Mouse (Mus musculus) urinary bladder, adult 18-20 months (tissue): ENCODE results near the gene Ripor1.

ENCODE experiments used
- DNase-seq, 2 experiments: peaks; one replicate each; pipeline ENCODE4 v3.0.0; 2022; ENCODE audit warnings: low spot score in 2 of 2, mixed read lengths in 2 of 2

Ripor1 gene

GRCm38 (mm10) chr8:105606189-105607023, 1.4 kb downstream of the Ripor1 start:
- DNase-seq: peak; percentile 51 to 63

DNA sequence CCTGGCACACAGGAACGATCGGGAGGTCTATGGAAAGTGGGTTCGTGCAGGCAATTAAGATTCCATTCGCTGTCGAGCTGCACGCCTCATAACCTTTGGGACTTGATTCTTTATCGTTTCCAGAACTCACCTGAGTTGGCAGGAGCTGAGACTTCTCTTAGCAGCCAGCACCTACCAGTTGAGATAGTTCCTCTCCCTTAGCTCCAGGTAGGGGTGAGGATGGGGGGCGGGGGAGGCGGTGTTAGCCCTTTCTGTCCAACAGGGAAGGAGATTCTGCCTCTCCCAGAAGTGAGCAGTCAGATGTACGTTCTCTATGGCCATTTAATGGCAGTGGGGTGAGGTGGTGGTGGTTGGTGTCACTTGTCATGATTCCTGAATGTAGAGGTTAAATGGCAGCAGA, 2.0 kb downstream of the Ripor1 start:
- DNase-seq: no peak

GRCm38 (mm10) chr8:105607684-105608083, 2.6 kb downstream of the Ripor1 start:
- no peak for DNase-seq

GRCm38 (mm10) chr8:105609355-105609754, 4.3 kb downstream of the Ripor1 start:
- DNase-seq: no peak

DNA sequence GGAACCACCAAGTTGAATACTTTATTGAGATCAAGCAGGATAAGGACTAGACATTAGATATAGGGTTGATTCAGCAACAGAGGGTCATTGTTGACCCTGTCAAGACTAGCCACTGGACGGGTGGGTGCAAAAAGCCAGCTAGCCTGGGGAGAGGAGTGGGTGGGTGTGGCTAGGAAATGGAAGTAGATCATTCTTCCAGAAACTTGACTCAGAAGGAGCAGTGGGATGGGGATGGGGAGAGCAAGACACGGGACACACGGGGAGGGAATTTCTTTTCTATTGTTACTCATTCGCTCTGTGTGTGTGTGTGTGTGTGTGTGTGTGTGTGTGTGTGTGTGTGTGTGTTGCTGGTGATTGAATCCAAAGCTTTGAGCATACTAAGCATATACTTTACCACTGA, 4.7 kb downstream of the Ripor1 start:
- DNase-seq: no peak

DNA sequence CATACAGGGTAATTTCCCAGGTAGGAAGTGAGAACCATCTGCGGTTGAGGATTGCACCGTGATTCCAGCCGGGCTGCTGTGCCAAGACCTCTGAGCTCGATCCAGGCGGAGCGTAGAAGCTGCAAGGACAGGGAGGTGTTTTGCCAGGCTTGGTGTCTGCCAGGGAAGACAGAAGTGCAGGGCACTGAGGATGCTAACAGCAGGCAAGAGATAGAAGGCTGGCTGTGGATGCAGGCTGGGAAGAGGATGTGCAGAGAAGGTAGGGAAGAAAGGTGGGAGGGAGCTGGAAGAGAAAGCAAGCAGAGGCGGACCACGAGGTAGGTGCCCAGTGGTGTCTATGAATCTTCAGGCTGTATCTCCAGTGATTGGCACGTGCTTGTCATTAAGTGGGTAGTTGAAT, 6.8 kb downstream of the Ripor1 start:
- DNase-seq: no peak

- DNase-seq: peak; percentile 31 to 42
These were observed 8.0 kb downstream of the Ripor1 start for GRCm38 (mm10) chr8:105613037-105613436.

DNA sequence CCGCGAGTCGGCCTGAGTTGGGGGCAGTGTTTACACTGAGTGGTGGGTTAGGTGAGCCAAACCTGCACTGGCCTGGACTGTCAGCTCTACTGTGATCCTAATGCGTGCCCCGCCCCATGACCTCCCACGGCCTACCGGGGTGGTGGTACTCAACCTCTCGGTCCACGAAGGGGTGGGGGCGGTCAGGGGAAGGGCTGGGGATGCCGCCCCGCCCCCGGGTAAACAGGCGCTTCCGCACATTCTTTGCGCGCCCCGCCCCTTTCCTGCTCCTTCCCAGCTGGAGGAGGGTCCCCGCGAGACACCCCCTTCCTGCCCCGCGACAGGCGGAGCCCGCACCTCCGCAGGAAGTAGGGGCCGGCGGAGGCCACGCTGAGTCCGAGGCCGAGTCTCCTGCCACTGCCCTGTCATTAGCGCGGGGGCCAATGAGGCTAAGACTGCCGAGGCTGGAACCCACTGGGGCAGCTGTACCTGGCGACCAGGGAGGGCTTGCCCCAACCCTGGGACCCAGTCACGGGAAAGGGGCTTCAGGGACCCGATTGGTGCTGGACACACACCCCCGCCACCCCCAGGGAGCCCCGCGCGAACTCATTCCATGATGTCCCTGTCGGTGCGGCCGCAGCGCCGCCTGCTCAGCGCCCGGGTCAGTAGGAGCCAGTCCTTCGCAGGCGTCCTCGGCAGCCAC, 8.9 kb downstream of the Ripor1 start:
- DNase-seq: peak in 1 of 2 experiments; percentile 35

- no peak for DNase-seq
These were observed 10.9 kb downstream of the Ripor1 start for GRCm38 (mm10) chr8:105615942-105616341.

GRCm38 (mm10) chr8:105617451-105618278, 12.6 kb downstream of the Ripor1 start:
- no peak for DNase-seq

GRCm38 (mm10) chr8:105618279-105618634, 13.2 kb downstream of the Ripor1 start:
- no peak for DNase-seq

GRCm38 (mm10) chr8:105618892-105619591, 14.0 kb downstream of the Ripor1 start:
- DNase-seq: no peak

DNA sequence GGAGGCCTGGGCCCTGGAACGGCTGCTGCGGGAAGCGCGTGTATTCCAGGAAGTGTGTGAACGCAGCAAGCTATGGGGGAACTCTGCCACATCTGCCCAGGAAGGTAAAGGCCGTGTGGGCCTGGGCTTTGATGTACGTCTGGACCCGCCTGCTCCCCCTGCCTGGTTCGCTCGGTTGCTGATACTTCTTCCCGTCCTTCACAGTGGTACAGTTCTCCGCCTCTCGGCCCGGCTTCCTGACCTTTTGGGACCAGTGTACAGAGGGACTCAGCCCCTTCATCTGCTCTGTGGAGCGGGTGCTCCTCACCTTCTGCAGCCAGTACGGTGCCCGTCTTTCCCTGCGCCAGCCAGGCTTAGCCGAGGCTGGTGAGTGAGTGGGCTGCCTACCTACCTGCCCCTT, 15.2 kb downstream of the Ripor1 start:
- no peak for DNase-seq

GRCm38 (mm10) chr8:105620946-105621720, 16.1 kb downstream of the Ripor1 start:
- DNase-seq: no peak

- no peak for DNase-seq
These were observed 16.8 kb downstream of the Ripor1 start for GRCm38 (mm10) chr8:105621841-105622240.

- DNase-seq: peak; percentile 88 to 92
These were observed 17.4 kb downstream of the Ripor1 start for GRCm38 (mm10) chr8:105622421-105622920.

DNA sequence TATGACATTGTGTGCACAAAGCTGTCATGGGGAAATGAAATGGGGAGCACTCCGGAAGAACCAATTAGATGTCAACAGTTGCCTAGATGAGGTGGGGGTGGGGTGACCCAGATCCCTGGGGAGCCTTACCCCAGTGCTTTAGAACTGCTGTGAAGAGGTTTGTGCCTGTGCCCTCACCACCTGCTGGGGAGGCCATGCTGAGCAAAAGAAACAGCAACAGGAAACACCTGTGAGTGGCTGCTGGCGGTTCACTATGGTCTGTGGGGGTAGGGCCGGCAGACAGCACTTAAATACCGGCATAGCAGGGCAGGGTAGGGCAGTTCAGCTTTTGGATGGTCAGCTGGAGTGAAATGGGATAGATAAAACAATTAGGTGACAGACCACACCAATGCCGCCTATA, 18.1 kb downstream of the Ripor1 start:
- DNase-seq: no peak

- no peak for DNase-seq
These were observed 18.7 kb downstream of the Ripor1 start for GRCm38 (mm10) chr8:105623679-105624245.

- no peak for DNase-seq
These were observed 19.3 kb downstream of the Ripor1 start for GRCm38 (mm10) chr8:105624401-105624800.

DNA sequence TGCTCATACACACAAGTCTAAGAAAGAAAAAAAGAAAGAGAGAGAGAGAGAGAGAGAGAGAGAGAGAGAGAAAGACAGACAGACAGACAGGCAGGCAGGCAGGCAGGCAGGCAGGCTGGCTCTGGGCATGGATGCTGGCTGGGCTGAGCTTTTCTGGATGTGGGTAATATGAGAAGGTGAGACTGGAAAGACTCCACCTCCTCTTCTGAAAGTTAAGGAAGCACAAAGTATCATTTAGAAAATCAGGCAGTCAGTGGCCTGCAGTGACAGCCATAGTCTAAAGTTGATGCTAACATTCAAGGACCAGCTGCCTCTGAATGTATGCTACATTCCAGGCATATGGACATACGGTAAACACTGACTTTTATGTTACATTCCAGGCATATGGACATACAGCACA, 19.8 kb downstream of the Ripor1 start:
- no peak for DNase-seq
